Mouse (Mus musculus): ENCODE measurements around the gene Adh1.

GRCm38 (mm10) chr3:138325001-138325400 is 64.2 kb downstream of the Adh1 start:
- TF ChIP-seq CTCF (conservative IDR thresholded peaks at IDR 0.05; ENCODE audit: insufficient read depth, insufficient read length, low read depth, low read length) (no peak), POLR2A (IDR thresholded peaks at IDR 0.05; ENCODE audit: low read depth, low read length) (no peak)

Measured in kidney, adult 2 months (tissue).